Comparison of ENCODE assay signal across 8 mouse cellular contexts in the genomic region with DNA sequence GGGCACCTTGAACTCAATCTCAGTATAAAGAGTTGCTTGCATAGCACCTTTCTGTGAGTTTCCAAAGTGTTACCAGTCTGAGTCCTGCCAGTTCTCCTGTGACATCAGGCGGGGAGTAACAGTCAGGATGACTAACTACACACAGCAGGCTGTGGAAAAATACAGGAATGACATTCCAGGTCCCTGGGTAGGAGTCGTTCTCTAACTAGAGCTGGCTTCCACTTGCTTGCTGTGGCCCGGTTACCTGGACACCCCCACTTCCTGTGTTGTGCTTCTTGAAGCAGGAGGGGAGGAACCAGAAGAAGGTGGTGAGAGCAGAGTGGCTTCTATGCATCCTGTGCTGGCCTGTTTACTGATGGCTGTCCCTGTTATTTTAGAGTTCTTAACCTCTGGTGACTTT.
DNase-seq lines count a peak whose midpoint lies in the region; ATAC-seq and TF ChIP-seq lines count a peak whose summit lies in the region.

No protein-coding gene starts in this region.

- no peak overlapping the region for H3K27ac ChIP-seq in liver, postnatal 0 days (ENCODE audit: low read depth)

- TF ChIP-seq EP300 in liver, postnatal 0 days (IDR thresholded peaks at IDR 0.05; ENCODE audit: low read depth): no peak

- no peak for ATAC-seq in liver, postnatal 0 days

- TF ChIP-seq CTCF in liver, postnatal 0 days (IDR thresholded peaks at IDR 0.05; ENCODE audit: low read depth): no peak

- H3K27me3 ChIP-seq in liver, postnatal 0 days (ENCODE audit: insufficient read depth, low read length): no peaks in the 10 kb centered on the region

- no peaks in the 10 kb centered on the region for H3K9me3 ChIP-seq in liver, postnatal 0 days (ENCODE audit: low read length)

- no peak overlapping the region for H3K4me2 ChIP-seq in liver, postnatal 0 days (ENCODE audit: low read depth, low read length)

- peak; percentile 9 for DNase-seq in right cerebral cortex, adult 18-20 months
- no peak for DNase-seq in right cerebral cortex, postnatal 10 days (ENCODE audit: low spot score in 2 of 2)
- DNase-seq in brain, adult 2 months (ENCODE audit: low read depth, low spot score): peak; percentile 75
- DNase-seq in kidney, postnatal 25 days: peak; percentile 47 to 81
- peak; percentile 72 to 80 for DNase-seq in thymus, postnatal 36 days
- DNase-seq in liver, postnatal 0 days: no peak
- DNase-seq in layer of hippocampus, postnatal 36 days: no peak
- no peak for DNase-seq in ovary, postnatal 10 days (ENCODE audit: low spot score)

- no peak overlapping the region for H3K4me3 ChIP-seq in liver, postnatal 0 days (ENCODE audit: low read depth, low read length)

- H3K36me3 ChIP-seq in liver, postnatal 0 days (replicated peaks; ENCODE audit: insufficient read depth, low read length): no peaks in the 10 kb centered on the region

- no peaks in the 10 kb centered on the region for H3K4me1 ChIP-seq in liver, postnatal 0 days (ENCODE audit: insufficient read depth)

- WGBS in liver, postnatal 0 days (ENCODE audit: insufficient replicate concordance): 56% methylated on average over 3 of the region's 3 CpGs

- no peak overlapping the region for H3K9ac ChIP-seq in liver, postnatal 0 days (replicated peaks)

Comparison
In these comparisons a context has a peak if more than half of its experiments do, and no peak if none do; other contexts are left out.
1. DNase-seq: peak in right cerebral cortex, adult 18-20 months (single experiment), brain, adult 2 months (single experiment), kidney, postnatal 25 days (2 of 2) and thymus, postnatal 36 days (2 of 2); none in right cerebral cortex, postnatal 10 days (0 of 2), liver, postnatal 0 days (single experiment), layer of hippocampus, postnatal 36 days (0 of 2) and ovary, postnatal 10 days (single experiment).